Mouse (Mus musculus) erythroblast, embryonic 14.5 days (primary cell): Measurements from ENCODE around the gene Tubb2b.

Source experiments
- GATA1 ChIP-seq: IDR thresholded peaks from 2 replicates; pipeline ENCODE4 v1.6.1; 2012; ENCODE audit warnings: low read length, inconsistent platforms, mixed read lengths
- TAL1 ChIP-seq: IDR thresholded peaks from 3 replicates; pipeline ENCODE4 v1.6.1; 2012; ENCODE audit warnings: low read length, inconsistent platforms, mixed read lengths

DNA sequence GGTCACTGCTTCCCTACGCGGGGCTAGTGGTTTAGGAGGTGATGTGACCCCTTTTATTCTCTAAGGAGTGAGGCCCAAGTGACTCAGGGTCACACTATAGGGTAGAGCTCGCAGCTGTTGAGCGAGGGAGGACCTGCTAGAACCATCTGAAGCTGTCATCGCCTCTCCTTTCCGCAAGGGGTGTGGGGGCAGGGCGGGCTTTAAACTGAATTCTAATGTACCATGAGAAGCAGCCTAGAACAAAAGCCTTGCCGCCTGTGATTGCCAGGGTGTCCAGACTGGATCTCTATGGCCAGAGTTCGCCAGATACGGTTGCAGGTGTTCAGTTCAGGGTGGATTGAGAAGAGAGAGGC, 1.4 kb upstream of the Tubb2b start:
- no peak for TF ChIP-seq GATA1
- no peak for TF ChIP-seq TAL1
